Mouse (Mus musculus) stomach, postnatal 0 days (tissue): Measurements from ENCODE around the gene Naa38. TPM values are rescaled to one million over a fixed set of nuclear protein-coding genes. Genes with fewer than 3 reads are reported as not detected.
A peak's percentile ranks its signal among the peaks of the same experiment; 100 is the strongest.

Experiments used
- ATAC-seq: fragments of 200-750 bp; cut with Nextera tagmentation; 2 replicates; pipeline ENCODE4 v1.8.0; 2017; ENCODE audit not compliant: low FRiP score, low TSS enrichment
- DNase-seq: peaks from one replicate; pipeline ENCODE4 v3.0.0-alpha.2; 2016; ENCODE audit warnings: low spot score
- H3K27ac ChIP-seq: fragments of 300-500 bp; sonication (generic); replicated peaks from 2 replicates; pipeline ENCODE4 v1.5.1; 2014; ENCODE audit warnings: mild to moderate bottlenecking, control low read depth
- H3K27me3 ChIP-seq: fragments of 300-500 bp; sonication (generic); 2 replicates; pipeline ENCODE4 v1.6.1; 2014; ENCODE audit warnings: low read length; ENCODE audit not compliant: control insufficient read depth, insufficient read depth
- H3K36me3 ChIP-seq: fragments of 300-500 bp; sonication (generic); 2 replicates; pipeline ENCODE4 v1.6.1; 2014; ENCODE audit warnings: low read length, mixed read lengths; ENCODE audit not compliant: control insufficient read depth, insufficient read depth
- H3K4me1 ChIP-seq: fragments of 300-500 bp; sonication (generic); replicated peaks from 2 replicates; pipeline ENCODE4 v1.6.1; 2014; ENCODE audit warnings: antibody characterized with exemption; ENCODE audit not compliant: control insufficient read depth, insufficient read depth
- H3K4me2 ChIP-seq: fragments of 300-500 bp; sonication (generic); replicated peaks from 2 replicates; pipeline ENCODE4 v1.6.1; 2014; ENCODE audit warnings: low read depth, mild to moderate bottlenecking, control low read depth, moderate library complexity
- H3K4me3 ChIP-seq: fragments of 300-500 bp; sonication (generic); 2 replicates; pipeline ENCODE4 v1.5.1; 2014; ENCODE audit warnings: low read depth, low read length, control low read depth
- H3K9ac ChIP-seq: fragments of 300-500 bp; sonication (generic); 2 replicates; pipeline ENCODE4 v1.6.1; 2014; ENCODE audit warnings: mild to moderate bottlenecking, low read length, control low read depth, mixed read lengths
- H3K9me3 ChIP-seq: fragments of 300-500 bp; sonication (generic); 2 replicates; pipeline ENCODE4 v1.6.1; 2016; ENCODE audit warnings: low read length; ENCODE audit not compliant: control insufficient read depth
- CTCF ChIP-seq: IDR thresholded peaks from 2 replicates; pipeline ENCODE4 v1.5.1; 2016; ENCODE audit warnings: antibody characterized with exemption, low read depth, mild to moderate bottlenecking, moderate library complexity
- EP300 ChIP-seq: optimal IDR thresholded peaks from 2 replicates; pipeline ENCODE3; 2016; ENCODE audit warnings: antibody characterized with exemption
- WGBS: fragments of 180-500 bp; shearing (Covaris S2); extraction: QIAGEN DNeasy Blood & Tissue Kit; methylation state at CpG from one replicate; pipeline ENCODE4 v1.1.7; 2014; 5-methylcytosine and 5-hydroxymethylcytosine counted together
- polyA plus RNA-seq: library from polyadenylated mRNA; unstranded; fragments of >200 nt; fragmentation: Nextera tagmentation; extraction: Ambion mirVana; gene quantifications from 2 replicates; pipeline ENCODE4 v1.2.1, GENCODE M21; 2015

The Naa38 gene
- polyA plus RNA-seq, 1 experiment from 2014 or later = 170 TPM

DNA sequence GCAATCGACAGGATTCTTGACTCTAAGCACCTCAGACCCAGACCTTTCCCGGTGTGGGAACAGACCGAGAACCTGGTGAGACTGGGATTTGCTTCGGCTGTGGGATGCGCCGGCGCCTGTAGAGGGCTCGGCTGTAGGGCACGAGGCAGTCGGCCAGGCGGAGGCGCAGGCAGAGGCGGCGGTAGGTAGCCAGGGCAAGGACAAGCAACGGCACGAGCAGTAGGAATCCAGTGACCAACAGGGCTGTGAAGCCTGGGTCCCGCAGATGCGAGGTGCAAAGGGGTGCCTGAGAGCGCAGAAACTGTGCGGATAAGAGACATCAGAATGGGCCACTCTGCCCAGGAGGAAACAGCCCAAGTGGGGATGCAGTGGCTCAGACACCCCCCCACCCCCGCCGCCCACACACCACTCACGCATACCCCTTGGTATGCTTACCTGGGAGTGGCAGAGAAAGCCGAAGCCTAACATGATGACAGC, 2.3 kb downstream of the Naa38 start:
- TF ChIP-seq EP300 = no peak
- no peak for TF ChIP-seq CTCF
- Histone ChIP-seq H3K27ac (peak overlapping the region; percentile 71), H3K36me3 (peaks cover 15% of the 10 kb centered on the region), H3K9me3 (no peaks in the 10 kb centered on the region), H3K4me2 (0 out of 2 replicates have a peak overlapping the region, but pooled peaks have one; percentile 8), H3K27me3 (no peaks in the 10 kb centered on the region), H3K4me3 (peak overlapping the region; percentile 18; the same call in 1 of the 2 replicates), H3K4me1 (peaks cover 8% of the 10 kb centered on the region; the same call in 1 of the 2 replicates), H3K9ac (peak overlapping the region; percentile 52)
- WGBS = 38% methylated on average over 24 of the region's 24 CpGs
- no peak for ATAC-seq
- DNase-seq = peak; percentile 40

DNA sequence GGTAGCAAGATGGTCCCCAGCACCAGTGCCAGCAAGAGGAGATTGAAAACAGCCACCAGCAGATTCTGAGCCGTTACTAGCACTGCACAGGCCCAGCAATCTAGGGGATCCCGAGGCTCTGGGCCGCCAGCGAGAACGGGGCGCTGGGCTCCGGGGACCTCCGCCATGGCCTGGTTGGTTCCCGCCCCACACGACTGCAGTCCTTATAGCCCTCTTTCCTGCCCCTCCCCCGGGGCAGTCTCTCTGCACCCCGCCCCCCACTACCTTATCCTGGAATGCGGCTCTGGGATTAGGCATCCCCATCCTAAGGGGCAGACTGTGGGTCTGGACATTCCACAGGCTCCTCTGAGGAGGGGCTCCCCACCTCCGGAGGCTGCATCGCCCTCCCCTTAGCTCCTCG, 2.8 kb downstream of the Naa38 start, which contains the start of gene Tmem88:
TSS of gene Tmem88 (minus strand) at position 176 of the 400 bp plus-strand sequence.
- ATAC-seq = no peak

DNA sequence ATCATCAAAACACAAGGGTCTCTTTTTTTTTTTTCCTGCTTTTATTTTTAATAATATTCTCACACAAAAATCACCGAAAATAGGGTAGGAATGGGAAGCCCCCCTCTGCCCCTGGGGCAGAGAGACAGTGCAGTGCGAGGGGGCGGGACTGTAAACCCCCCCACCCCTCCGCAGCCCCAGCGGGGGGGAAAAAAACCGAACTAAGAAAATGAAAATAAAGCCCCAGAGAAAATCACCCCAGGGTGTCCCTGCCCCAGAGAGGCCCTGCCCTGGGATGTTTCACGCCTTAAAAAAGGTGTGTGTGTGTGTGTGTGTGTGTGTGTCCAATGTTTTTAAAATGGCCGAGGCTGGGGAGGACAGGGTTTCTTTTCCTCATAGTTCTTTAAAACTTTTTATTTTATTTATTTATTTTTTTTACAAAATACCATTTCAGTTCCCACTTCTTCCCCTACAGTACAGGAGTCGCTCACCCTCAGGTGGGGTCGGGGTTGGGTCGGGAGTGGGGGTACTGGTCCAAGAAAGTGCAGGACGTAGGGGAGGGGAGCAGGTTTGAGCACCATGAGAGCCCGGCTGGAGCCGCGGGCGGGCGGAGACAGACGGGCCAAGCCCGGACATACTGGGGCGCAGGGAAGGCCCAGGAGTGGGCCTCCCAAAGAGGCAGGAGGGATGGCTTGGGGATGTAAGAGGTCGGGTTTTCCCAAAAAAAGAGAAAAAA, 3.4 kb downstream of the Naa38 start:
- no peaks in the 10 kb centered on the region for H3K27me3 ChIP-seq
- peaks cover 8% of the 10 kb centered on the region; the same call in 1 of the 2 replicates for H3K4me1 ChIP-seq
- peak overlapping the region; percentile 52 for H3K9ac ChIP-seq
- H3K4me3 ChIP-seq = no peak overlapping the region
- no peaks in the 10 kb centered on the region for H3K9me3 ChIP-seq
- H3K4me2 ChIP-seq = peak overlapping the region; percentile 17; the same call in 1 of the 2 replicates
- H3K36me3 ChIP-seq = peaks cover 19% of the 10 kb centered on the region
- peak overlapping the region; percentile 71; the same call in 1 of the 2 replicates for H3K27ac ChIP-seq
- TF ChIP-seq CTCF (no peak), EP300 (no peak)
- no peak for DNase-seq
- 48% methylated on average over 21 of the region's 21 CpGs for WGBS
- ATAC-seq = no peak

More for the DNA sequence above, 2.8 kb downstream of the Naa38 start, which contains the start of gene Tmem88:
- Histone ChIP-seq H3K9ac (peak within 1 kb of the TSS; percentile 52), H3K27me3 (no peaks in the 10 kb centered on the region), H3K4me3 (peak within 1 kb of the TSS; percentile 18; the same call in 1 of the 2 replicates), H3K4me2 (peak within 1 kb of the TSS; percentile 17; the same call in 1 of the 2 replicates), H3K27ac (peak within 1 kb of the TSS; percentile 71), H3K9me3 (no peaks in the 10 kb centered on the region), H3K36me3 (peaks cover 15% of the 10 kb centered on the region), H3K4me1 (peaks cover 8% of the 10 kb centered on the region; the same call in 1 of the 2 replicates)
- no peak for TF ChIP-seq EP300
- TF ChIP-seq CTCF = no peak
- WGBS = 26% methylated on average over 11 of the region's 16 CpGs
- DNase-seq = no peak

DNA sequence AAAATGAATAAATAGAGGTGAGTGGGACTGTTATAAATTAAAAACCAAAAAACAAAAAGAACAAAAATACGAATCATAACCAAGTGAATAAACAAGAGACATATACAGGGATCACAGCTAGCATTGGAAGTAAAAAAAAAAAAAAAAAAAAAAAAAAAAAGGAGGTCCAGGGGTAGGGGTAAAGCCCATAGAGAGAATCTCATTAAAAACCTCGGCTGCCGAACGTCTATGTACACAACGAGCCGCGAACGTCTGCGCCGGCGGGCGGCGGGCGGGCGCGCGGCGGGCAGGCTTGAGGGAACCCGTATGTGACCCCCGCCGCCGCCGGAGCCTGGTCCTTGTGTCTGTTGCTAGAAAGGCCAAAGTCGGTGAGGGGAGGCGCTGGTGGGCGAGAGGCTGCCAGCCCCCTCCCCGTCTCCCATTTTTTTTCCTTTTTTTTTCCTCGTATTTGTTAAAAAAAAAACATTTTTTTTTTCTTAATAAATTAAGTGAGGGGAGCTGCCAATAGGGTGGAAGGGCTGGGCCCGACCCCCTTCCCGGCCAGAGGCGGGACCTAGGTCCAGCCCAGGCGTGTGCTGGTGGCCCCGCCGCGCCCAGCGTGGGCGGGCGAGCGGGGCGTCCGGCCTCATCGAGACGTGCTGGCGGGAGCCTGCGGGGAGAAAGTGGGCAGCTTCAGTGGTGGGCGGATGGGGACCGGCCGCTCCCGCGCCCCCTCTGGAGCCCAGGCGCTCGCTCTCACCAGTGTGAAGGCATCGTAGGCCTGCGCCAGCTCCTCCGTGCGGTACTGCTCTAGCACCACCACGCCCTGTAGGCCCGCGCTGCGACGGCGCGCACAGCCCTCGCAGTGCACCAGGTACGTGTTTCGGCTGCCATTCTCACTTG, 4.2 kb downstream of the Naa38 start:
- H3K36me3 ChIP-seq = peaks cover 27% of the 10 kb centered on the region
- H3K4me1 ChIP-seq = peaks cover 5% of the 10 kb centered on the region; the same call in 1 of the 2 replicates
- no peaks in the 10 kb centered on the region for H3K27me3 ChIP-seq
- no peaks in the 10 kb centered on the region for H3K9me3 ChIP-seq
- no peak overlapping the region; the same call in 1 of the 2 replicates for H3K9ac ChIP-seq
- ATAC-seq (no peak), DNase-seq (no peak)
- no peak overlapping the region for H3K27ac ChIP-seq
- no peak overlapping the region for H3K4me3 ChIP-seq
- WGBS = 54% methylated on average over 66 of the region's 66 CpGs
- TF ChIP-seq CTCF (no peak), EP300 (no peak)
- H3K4me2 ChIP-seq = no peak overlapping the region

DNA sequence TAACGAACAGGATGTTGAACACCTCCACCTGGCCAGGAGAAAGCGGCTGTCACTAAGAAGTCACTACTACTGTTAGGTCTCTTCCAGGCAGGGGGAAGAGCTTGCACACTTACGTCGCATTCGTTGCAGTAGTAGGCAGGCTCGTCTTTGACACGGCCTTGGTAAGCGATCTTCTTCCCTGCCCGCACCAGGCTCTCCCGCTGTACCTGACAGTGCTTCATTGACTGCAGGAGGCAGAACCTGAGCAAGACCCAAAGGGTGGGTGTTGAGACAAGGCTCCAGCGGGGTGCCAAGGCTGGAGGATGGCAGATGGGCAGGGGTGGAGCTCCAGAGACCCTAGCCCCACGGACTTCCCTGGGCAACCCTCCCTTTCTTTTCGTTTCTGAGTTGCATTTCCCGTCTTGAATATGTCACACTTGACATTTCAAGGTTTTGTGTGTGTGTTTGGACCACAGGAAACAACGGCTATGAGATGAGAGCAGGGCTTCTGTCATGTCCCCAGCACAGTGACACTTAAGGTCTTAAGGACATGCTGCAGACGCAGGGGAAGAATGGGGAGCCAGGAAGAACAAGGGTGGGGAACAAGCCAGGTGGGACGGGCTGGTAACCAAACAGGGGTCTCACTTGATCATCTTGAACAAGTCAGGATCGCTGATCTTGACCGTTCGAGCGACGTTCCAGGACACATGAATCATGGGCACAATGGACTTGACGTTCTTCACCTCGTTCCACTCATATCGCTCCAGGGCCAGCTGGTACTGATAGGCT, 5.0 kb downstream of the Naa38 start:
- 83% methylated on average over 25 of the region's 25 CpGs for WGBS
- no peak overlapping the region for H3K4me2 ChIP-seq
- no peak overlapping the region for H3K27ac ChIP-seq
- ATAC-seq (no peak), DNase-seq (no peak)
- H3K36me3 ChIP-seq = peaks cover 32% of the 10 kb centered on the region
- H3K4me3 ChIP-seq = no peak overlapping the region
- no peaks in the 10 kb centered on the region for H3K27me3 ChIP-seq
- no peak overlapping the region for H3K9ac ChIP-seq
- peaks cover 5% of the 10 kb centered on the region; the same call in 1 of the 2 replicates for H3K4me1 ChIP-seq
- no peak for TF ChIP-seq EP300
- TF ChIP-seq CTCF = no peak
- H3K9me3 ChIP-seq = no peaks in the 10 kb centered on the region
